Mouse (Mus musculus): ENCODE results near the gene Ifna6.

The Ifna6 gene

GRCm38 (mm10) chr4:88849698-88850097, 22.5 kb downstream of the Ifna6 start, which contains the start of gene Ifna1:
TSS of gene Ifna1 (plus strand) at chr4:88850087.
- no peak for DNase-seq

- no peak for DNase-seq
Observed at GRCm38 (mm10) chr4:88851026-88851763, 24.0 kb downstream of the Ifna6 start.

GRCm38 (mm10) chr4:88859214-88859613, 32.0 kb downstream of the Ifna6 start:
- no peak for DNase-seq

GRCm38 (mm10) chr4:88863309-88863708, 36.1 kb downstream of the Ifna6 start:
- DNase-seq = no peak

GRCm38 (mm10) chr4:88864599-88864998, 37.4 kb downstream of the Ifna6 start:
- peak; percentile 88 for DNase-seq

- peak; percentile 71 for DNase-seq
Observed at GRCm38 (mm10) chr4:88865011-88865569, 37.9 kb downstream of the Ifna6 start.

GRCm38 (mm10) chr4:88867366-88867925, 40.2 kb downstream of the Ifna6 start:
- DNase-seq = peak; percentile 96

- DNase-seq = peak; percentile 94
Observed at GRCm38 (mm10) chr4:88867926-88868911, 41.0 kb downstream of the Ifna6 start.

- DNase-seq = no peak
Observed at GRCm38 (mm10) chr4:88872691-88873090, 45.5 kb downstream of the Ifna6 start.

GRCm38 (mm10) chr4:88875435-88876095, 48.3 kb downstream of the Ifna6 start:
- DNase-seq = no peak

- DNase-seq = no peak
Observed at GRCm38 (mm10) chr4:88876520-88876919, 49.3 kb downstream of the Ifna6 start.

Measured in heart, adult 11 months (tissue).